In genomic region chr1:193586896-193587295, GRCm38 (mm10) we compare ENCODE assay signal across 12 mouse cellular contexts.
DNase-seq lines count a peak whose midpoint lies in the region; ATAC-seq lines count a peak whose summit lies in the region.
"Had no signal": no experiment of that assay in that cellular context is flagged by ENCODE, and none has a peak within 500 bp of the region (broad histone marks: within the 10 kb centered on the region; RNA-seq: fewer than 3 reads in every experiment).

No protein-coding gene starts in this region.

- H3K9me3 ChIP-seq in forebrain, embryonic 13.5 days (replicated peaks), result no peaks in the 10 kb centered on the region
- no peaks in the 10 kb centered on the region for H3K9me3 ChIP-seq in forebrain, embryonic 11.5 days (ENCODE audit: control insufficient read depth, low read length)
- no peaks in the 10 kb centered on the region for H3K9me3 ChIP-seq in lung, embryonic 16.5 days (ENCODE audit: control insufficient read depth, low read length)
- H3K9me3 ChIP-seq: midbrain, embryonic 12.5 days; neural tube, embryonic 13.5 days had no signal

- peak overlapping the region; percentile 67; the same call in 1 of the 2 replicates for H3K27ac ChIP-seq in forebrain, embryonic 13.5 days
- H3K27ac ChIP-seq in forebrain, embryonic 11.5 days (ENCODE audit: low read depth, low read length), result no peak overlapping the region
- H3K27ac ChIP-seq in lung, embryonic 16.5 days (ENCODE audit: low read length), result no peak overlapping the region
- H3K27ac ChIP-seq: midbrain, embryonic 12.5 days; neural tube, embryonic 13.5 days had no signal

- no peak for DNase-seq in forebrain, embryonic 11.5 days (ENCODE audit: low spot score)
- no peak for DNase-seq in lung, postnatal 25 days (ENCODE audit: low spot score)
- DNase-seq in left cerebral cortex, adult 18-20 months (ENCODE audit: low spot score in 2 of 2), result peak; percentile 52 to 76
- no peak for DNase-seq in embryo, embryonic 10.5 days (ENCODE audit: low spot score)
- DNase-seq in urinary bladder, adult 2 months (ENCODE audit: low spot score), result no peak
- no peak for DNase-seq in cerebellum, postnatal 4 days (ENCODE audit: low spot score in 2 of 2)
- DNase-seq: adrenal gland, adult 8-10 months; kidney, adult 18-20 months had no signal

- no peaks in the 10 kb centered on the region for H3K27me3 ChIP-seq in forebrain, embryonic 13.5 days
- H3K27me3 ChIP-seq in forebrain, embryonic 11.5 days (ENCODE audit: control insufficient read depth, insufficient read depth, low read length), result no peaks in the 10 kb centered on the region
- H3K27me3 ChIP-seq in lung, embryonic 16.5 days (ENCODE audit: control insufficient read depth, insufficient read depth, low read depth, low read length), result no peaks in the 10 kb centered on the region; the same call in 1 of the 2 replicates
- H3K27me3 ChIP-seq: midbrain, embryonic 12.5 days; neural tube, embryonic 13.5 days had no signal

- H3K36me3 ChIP-seq in forebrain, embryonic 13.5 days (ENCODE audit: poor library complexity, severe bottlenecking), result no peaks in the 10 kb centered on the region
- H3K36me3 ChIP-seq in forebrain, embryonic 11.5 days (ENCODE audit: control insufficient read depth, insufficient read depth, low read length), result no peaks in the 10 kb centered on the region
- H3K36me3 ChIP-seq in lung, embryonic 16.5 days (ENCODE audit: control insufficient read depth, insufficient read depth, low read length), result no peaks in the 10 kb centered on the region
- H3K36me3 ChIP-seq: midbrain, embryonic 12.5 days; neural tube, embryonic 13.5 days had no signal

- WGBS in forebrain, embryonic 13.5 days, result 52% methylated on average over 6 of the region's 6 CpGs
- WGBS in forebrain, embryonic 11.5 days, result 83% methylated on average over 6 of the region's 6 CpGs
- 40% methylated on average over 6 of the region's 6 CpGs for WGBS in lung, embryonic 16.5 days

- no peak overlapping the region for H3K4me2 ChIP-seq in forebrain, embryonic 13.5 days
- no peak overlapping the region for H3K4me2 ChIP-seq in forebrain, embryonic 11.5 days (ENCODE audit: low read depth, low read length, severe bottlenecking)
- H3K4me2 ChIP-seq in lung, embryonic 16.5 days (ENCODE audit: low read depth, low read length), result no peak overlapping the region
- H3K4me2 ChIP-seq: midbrain, embryonic 12.5 days; neural tube, embryonic 13.5 days had no signal

- H3K9ac ChIP-seq in forebrain, embryonic 13.5 days, result no peak overlapping the region
- no peak overlapping the region for H3K9ac ChIP-seq in forebrain, embryonic 11.5 days (ENCODE audit: low read length)
- no peak overlapping the region for H3K9ac ChIP-seq in lung, embryonic 16.5 days (ENCODE audit: low read length)
- H3K9ac ChIP-seq: midbrain, embryonic 12.5 days; neural tube, embryonic 13.5 days had no signal

- H3K4me1 ChIP-seq in forebrain, embryonic 13.5 days, result peaks cover 48% of the 10 kb centered on the region
- peaks cover 5% of the 10 kb centered on the region; the same call in 1 of the 2 replicates for H3K4me1 ChIP-seq in forebrain, embryonic 11.5 days (replicated peaks; ENCODE audit: control insufficient read depth, insufficient read depth, low read length)
- peaks cover 6% of the 10 kb centered on the region; the same call in 1 of the 2 replicates for H3K4me1 ChIP-seq in lung, embryonic 16.5 days (replicated peaks; ENCODE audit: control insufficient read depth, insufficient read depth, low read length)

- H3K4me3 ChIP-seq in forebrain, embryonic 13.5 days, result no peak overlapping the region
- no peak overlapping the region for H3K4me3 ChIP-seq in forebrain, embryonic 11.5 days (ENCODE audit: low read depth, low read length)
- no peak overlapping the region for H3K4me3 ChIP-seq in lung, embryonic 16.5 days (ENCODE audit: low read length)
- H3K4me3 ChIP-seq: midbrain, embryonic 12.5 days; neural tube, embryonic 13.5 days had no signal

- ATAC-seq in forebrain, embryonic 13.5 days, result peak; percentile 70; the same call in 1 of the 2 replicates
- ATAC-seq in forebrain, embryonic 11.5 days (replicated peaks; ENCODE audit: low FRiP score), result no peak
- peak; percentile 55 for ATAC-seq in lung, embryonic 16.5 days (ENCODE audit: low read depth)

Comparison
In these comparisons a context has a peak if more than half of its experiments do, and no peak if none do; other contexts are left out.
1. DNase-seq: peak in left cerebral cortex, adult 18-20 months (2 of 2); none in forebrain, embryonic 11.5 days (single experiment), lung, postnatal 25 days (single experiment), embryo, embryonic 10.5 days (single experiment), urinary bladder, adult 2 months (single experiment) and cerebellum, postnatal 4 days (0 of 2).